Mouse (Mus musculus): Measurements from ENCODE around the gene Sh3bp5. TPM values are rescaled to one million over a fixed set of nuclear protein-coding genes. Genes with fewer than 3 reads are reported as not detected.
"Not testable (repeated sequence)": the region's sequence is repeated elsewhere in the genome, so short reads cannot be mapped to it uniquely, and the experiment has no call there.

Gene Sh3bp5
- polyA plus RNA-seq, 1 experiment from 2014 or later, result 20.1 TPM

DNA sequence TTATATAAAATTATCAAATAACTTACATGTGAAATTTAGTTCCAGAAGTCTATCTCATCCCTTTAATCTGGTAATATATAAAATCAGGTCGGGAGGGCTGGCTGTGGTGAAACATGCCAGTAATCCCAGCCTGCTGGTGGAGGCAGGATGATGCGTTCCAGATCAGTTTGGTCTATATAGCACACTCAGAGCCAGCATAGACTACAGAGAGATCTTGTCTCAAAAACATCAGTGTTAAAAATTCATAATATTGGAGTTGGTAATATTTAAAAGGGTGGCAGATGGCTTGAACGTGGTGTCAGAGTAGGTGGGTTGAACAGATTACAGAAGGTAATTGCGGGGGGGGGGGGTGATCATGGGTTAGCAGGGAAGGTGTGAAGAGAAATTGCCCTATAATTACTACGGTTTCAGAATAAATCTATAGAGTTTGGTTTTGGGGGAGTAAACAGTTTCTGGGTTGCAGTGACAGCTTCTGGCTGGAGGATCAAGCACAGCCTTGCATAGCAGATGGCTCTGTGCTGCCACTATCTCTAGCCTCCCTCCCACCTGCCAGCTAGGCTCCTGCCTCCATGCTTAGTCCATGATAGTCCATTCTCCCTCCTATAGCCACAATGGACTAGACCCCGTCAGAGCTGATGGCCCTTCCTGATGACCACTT, 20.3 kb upstream of the Sh3bp5 start:
- no peaks in the 10 kb centered on the region for H3K36me3 ChIP-seq (ENCODE audit: control insufficient read depth, insufficient read depth, low read length)
- DNase-seq (ENCODE audit: low spot score) (no peak), ATAC-seq (ENCODE audit: insufficient read depth, low FRiP score, low TSS enrichment) (no peak)
- H3K27me3 ChIP-seq (ENCODE audit: control insufficient read depth, insufficient read depth, low read length), result no peaks in the 10 kb centered on the region
- no peak overlapping the region for H3K4me3 ChIP-seq (ENCODE audit: low read depth, low read length)
- WGBS, result 88% methylated on average over 6 of the region's 6 CpGs
- H3K9me3 ChIP-seq (ENCODE audit: control insufficient read depth, low read length), result no peaks in the 10 kb centered on the region
- no peak overlapping the region for H3K9ac ChIP-seq (ENCODE audit: low read length)
- H3K4me1 ChIP-seq (ENCODE audit: control insufficient read depth, insufficient read depth, low read length), result no peaks in the 10 kb centered on the region
- no peak overlapping the region for H3K27ac ChIP-seq (ENCODE audit: low read depth, low read length)
- no peak overlapping the region for H3K4me2 ChIP-seq (ENCODE audit: low read depth)

- H3K9ac ChIP-seq (ENCODE audit: low read length), result no peak overlapping the region
- no peak overlapping the region for H3K4me2 ChIP-seq (ENCODE audit: low read depth)
- no peaks in the 10 kb centered on the region for H3K4me1 ChIP-seq (ENCODE audit: control insufficient read depth, insufficient read depth, low read length)
- 87% methylated on average over 8 of the region's 8 CpGs for WGBS
- ATAC-seq (ENCODE audit: insufficient read depth, low FRiP score, low TSS enrichment) (no peak), DNase-seq (ENCODE audit: low spot score) (no peak)
- no peak overlapping the region for H3K4me3 ChIP-seq (ENCODE audit: low read depth, low read length)
- H3K27ac ChIP-seq (ENCODE audit: low read depth, low read length), result no peak overlapping the region
- H3K36me3 ChIP-seq (ENCODE audit: control insufficient read depth, insufficient read depth, low read length), result no peaks in the 10 kb centered on the region
- no peaks in the 10 kb centered on the region for H3K9me3 ChIP-seq (ENCODE audit: control insufficient read depth, low read length)
- H3K27me3 ChIP-seq (ENCODE audit: control insufficient read depth, insufficient read depth, low read length), result no peaks in the 10 kb centered on the region
Observed at GRCm38 (mm10) chr14:31454849-31455566, 19.1 kb upstream of the Sh3bp5 start.

- not testable (repeated sequence) for DNase-seq (ENCODE audit: low spot score); H3K36me3 ChIP-seq (ENCODE audit: control insufficient read depth, insufficient read depth, low read length); H3K9me3 ChIP-seq (ENCODE audit: control insufficient read depth, low read length); H3K27me3 ChIP-seq (ENCODE audit: control insufficient read depth, insufficient read depth, low read length); H3K9ac ChIP-seq (ENCODE audit: low read length); H3K4me2 ChIP-seq (ENCODE audit: low read depth); ATAC-seq (ENCODE audit: insufficient read depth, low FRiP score, low TSS enrichment); H3K4me3 ChIP-seq (ENCODE audit: low read depth, low read length); H3K27ac ChIP-seq (ENCODE audit: low read depth, low read length); H3K4me1 ChIP-seq (ENCODE audit: control insufficient read depth, insufficient read depth, low read length)
- 74% methylated on average over 11 of the region's 12 CpGs for WGBS
Observed at GRCm38 (mm10) chr14:31453946-31454345, 18.1 kb upstream of the Sh3bp5 start.

GRCm38 (mm10) chr14:31448994-31449393, 13.1 kb upstream of the Sh3bp5 start:
- H3K9me3 ChIP-seq (ENCODE audit: control insufficient read depth, low read length), result no peaks in the 10 kb centered on the region
- no peaks in the 10 kb centered on the region for H3K27me3 ChIP-seq (ENCODE audit: control insufficient read depth, insufficient read depth, low read length)
- no peaks in the 10 kb centered on the region for H3K36me3 ChIP-seq (ENCODE audit: control insufficient read depth, insufficient read depth, low read length)
- DNase-seq (ENCODE audit: low spot score) (no peak), ATAC-seq (ENCODE audit: insufficient read depth, low FRiP score, low TSS enrichment) (no peak)
- no peak overlapping the region for H3K9ac ChIP-seq (ENCODE audit: low read length)
- H3K4me3 ChIP-seq (ENCODE audit: low read depth, low read length), result no peak overlapping the region
- 78% methylated on average over 5 of the region's 5 CpGs for WGBS
- no peak overlapping the region for H3K27ac ChIP-seq (ENCODE audit: low read depth, low read length)
- H3K4me2 ChIP-seq (ENCODE audit: low read depth), result no peak overlapping the region
- no peaks in the 10 kb centered on the region for H3K4me1 ChIP-seq (ENCODE audit: control insufficient read depth, insufficient read depth, low read length)

DNA sequence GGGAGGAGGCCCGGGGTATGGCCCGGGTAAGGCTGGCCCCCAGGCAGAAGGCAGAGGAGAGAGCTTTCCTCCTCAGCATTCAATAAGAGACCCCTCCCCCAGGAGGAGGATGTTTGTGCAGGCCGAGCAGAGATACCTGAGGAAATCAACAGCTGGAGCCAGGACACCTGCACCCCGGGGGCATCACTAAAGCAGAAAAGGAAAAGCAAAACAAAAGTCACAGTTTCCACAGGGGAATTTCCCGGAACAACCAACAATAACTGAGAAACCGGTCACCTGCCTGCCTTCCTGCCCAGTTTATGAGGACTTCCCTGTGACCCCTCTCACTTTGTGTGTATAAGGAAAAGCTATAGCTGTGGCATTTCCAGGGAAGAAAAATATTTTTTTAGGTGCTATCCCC, 7.7 kb upstream of the Sh3bp5 start:
- no peaks in the 10 kb centered on the region for H3K9me3 ChIP-seq (ENCODE audit: control insufficient read depth, low read length)
- no peaks in the 10 kb centered on the region for H3K4me1 ChIP-seq (ENCODE audit: control insufficient read depth, insufficient read depth, low read length)
- H3K27me3 ChIP-seq (ENCODE audit: control insufficient read depth, insufficient read depth, low read length), result no peaks in the 10 kb centered on the region
- DNase-seq (ENCODE audit: low spot score) (no peak), ATAC-seq (ENCODE audit: insufficient read depth, low FRiP score, low TSS enrichment) (no peak)
- H3K36me3 ChIP-seq (ENCODE audit: control insufficient read depth, insufficient read depth, low read length), result no peaks in the 10 kb centered on the region
- no peak overlapping the region for H3K4me2 ChIP-seq (ENCODE audit: low read depth)
- H3K27ac ChIP-seq (ENCODE audit: low read depth, low read length), result no peak overlapping the region
- WGBS, result 54% methylated on average over 6 of the region's 6 CpGs
- H3K9ac ChIP-seq (ENCODE audit: low read length), result no peak overlapping the region
- no peak overlapping the region for H3K4me3 ChIP-seq (ENCODE audit: low read depth, low read length)

- Histone ChIP-seq H3K4me3 (ENCODE audit: low read depth, low read length) (no peak overlapping the region), H3K27ac (ENCODE audit: low read depth, low read length) (no peak overlapping the region), H3K4me1 (ENCODE audit: control insufficient read depth, insufficient read depth, low read length) (peaks cover 2% of the 10 kb centered on the region; the same call in 1 of the 2 replicates), H3K36me3 (ENCODE audit: control insufficient read depth, insufficient read depth, low read length) (no peaks in the 10 kb centered on the region), H3K27me3 (ENCODE audit: control insufficient read depth, insufficient read depth, low read length) (no peaks in the 10 kb centered on the region), H3K9ac (ENCODE audit: low read length) (no peak overlapping the region), H3K9me3 (ENCODE audit: control insufficient read depth, low read length) (no peaks in the 10 kb centered on the region), H3K4me2 (ENCODE audit: low read depth) (no peak overlapping the region)
- DNase-seq (ENCODE audit: low spot score), result no peak
- ATAC-seq (ENCODE audit: insufficient read depth, low FRiP score, low TSS enrichment), result no peak
- 88% methylated on average over 6 of the region's 6 CpGs for WGBS
Observed at GRCm38 (mm10) chr14:31440725-31441124, 4.8 kb upstream of the Sh3bp5 start.

DNA sequence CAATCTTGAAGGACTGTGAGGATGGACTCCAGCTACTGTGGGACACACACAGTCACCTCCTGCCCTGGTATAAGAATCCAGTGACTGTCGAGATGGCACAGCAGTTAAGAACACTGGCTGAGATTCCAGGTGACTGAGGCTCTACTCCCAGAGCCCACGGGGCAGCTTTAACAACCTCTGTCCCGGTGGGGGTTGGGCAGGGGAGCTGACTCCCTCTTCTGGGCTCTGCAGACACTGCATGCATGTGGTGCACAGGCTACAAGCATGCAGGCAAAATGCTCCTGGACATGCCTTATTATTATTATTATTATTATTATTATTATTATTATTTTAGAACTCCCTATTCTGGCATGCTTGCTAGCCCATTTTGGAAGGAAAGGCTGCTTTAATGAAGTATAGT, 4.4 kb upstream of the Sh3bp5 start:
- ATAC-seq (ENCODE audit: insufficient read depth, low FRiP score, low TSS enrichment) (no peak), DNase-seq (ENCODE audit: low spot score) (no peak)
- Histone ChIP-seq H3K4me3 (ENCODE audit: low read depth, low read length) (no peak overlapping the region), H3K4me2 (ENCODE audit: low read depth) (no peak overlapping the region), H3K4me1 (ENCODE audit: control insufficient read depth, insufficient read depth, low read length) (peaks cover 4% of the 10 kb centered on the region; the same call in 1 of the 2 replicates), H3K27ac (ENCODE audit: low read depth, low read length) (no peak overlapping the region), H3K9ac (ENCODE audit: low read length) (no peak overlapping the region), H3K36me3 (ENCODE audit: control insufficient read depth, insufficient read depth, low read length) (no peaks in the 10 kb centered on the region), H3K27me3 (ENCODE audit: control insufficient read depth, insufficient read depth, low read length) (no peaks in the 10 kb centered on the region), H3K9me3 (ENCODE audit: control insufficient read depth, low read length) (no peaks in the 10 kb centered on the region)
- 31% methylated on average over 3 of the region's 3 CpGs for WGBS

DNA sequence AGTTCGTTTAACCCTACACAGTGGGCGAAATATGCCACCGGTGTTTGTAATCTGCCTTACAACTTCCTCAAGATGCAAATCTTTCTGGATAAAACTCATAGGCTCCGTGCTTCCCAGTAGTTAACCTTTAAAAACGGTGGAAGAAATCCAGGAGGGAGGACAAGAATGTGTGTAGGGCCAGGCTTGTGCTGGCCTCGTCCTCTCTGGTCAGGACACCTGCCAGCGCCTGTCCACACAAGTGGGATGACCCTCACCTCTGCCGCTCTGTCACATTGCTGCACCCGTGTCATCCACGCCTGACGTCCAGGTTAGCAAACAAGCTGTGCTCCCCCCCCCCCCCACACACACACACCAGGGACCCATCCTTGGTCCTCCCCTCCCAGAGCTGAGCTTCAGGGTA, 3.4 kb upstream of the Sh3bp5 start:
- Histone ChIP-seq H3K27ac (ENCODE audit: low read depth, low read length) (no peak overlapping the region), H3K36me3 (ENCODE audit: control insufficient read depth, insufficient read depth, low read length) (no peaks in the 10 kb centered on the region), H3K9me3 (ENCODE audit: control insufficient read depth, low read length) (no peaks in the 10 kb centered on the region), H3K4me3 (ENCODE audit: low read depth, low read length) (no peak overlapping the region), H3K4me1 (ENCODE audit: control insufficient read depth, insufficient read depth, low read length) (peaks cover 8% of the 10 kb centered on the region; the same call in 1 of the 2 replicates), H3K4me2 (ENCODE audit: low read depth) (no peak overlapping the region), H3K9ac (ENCODE audit: low read length) (no peak overlapping the region), H3K27me3 (ENCODE audit: control insufficient read depth, insufficient read depth, low read length) (no peaks in the 10 kb centered on the region)
- DNase-seq (ENCODE audit: low spot score) (no peak), ATAC-seq (ENCODE audit: insufficient read depth, low FRiP score, low TSS enrichment) (no peak)
- 76% methylated on average over 11 of the region's 11 CpGs for WGBS

All from neural tube, embryonic 11.5 days (tissue).